Mouse (Mus musculus) CH12.LX (cell line): ENCODE data around the gene Pknox2. TPM values are rescaled to one million over a fixed set of nuclear protein-coding genes. Genes with fewer than 3 reads are reported as not detected.

Experiments used
- DNase-seq: peaks from one replicate; pipeline ENCODE4 v3.0.0-alpha.2; 2013; ENCODE audit errors: extremely low read depth
- H3K27ac ChIP-seq: 2 replicates; pipeline ENCODE4 v1.5.1; 2012; ENCODE audit warnings: low read depth, mild to moderate bottlenecking, control low read depth, moderate library complexity; ENCODE audit not compliant: insufficient read depth
- H3K27me3 ChIP-seq: replicated peaks from 2 replicates; pipeline ENCODE3; 2012; ENCODE audit warnings: inconsistent platforms
- H3K36me3 ChIP-seq, 2 experiments: replicated peaks in 1 of 2; 2 replicates each; pipeline versions ENCODE3 to v1.6.1; 2012; ENCODE audit warnings: inconsistent platforms in 1 of 2, low read length in 1 of 2, mild to moderate bottlenecking in 1 of 2, mixed read lengths in 1 of 2, moderate library complexity in 1 of 2; ENCODE audit not compliant: control insufficient read depth in 1 of 2, insufficient read depth in 1 of 2
- H3K4me1 ChIP-seq, 2 experiments: 2 replicates each; pipeline ENCODE4 v1.6.1; 2012; ENCODE audit warnings: inconsistent platforms in 1 of 2, moderate library complexity in 1 of 2; ENCODE audit not compliant: insufficient read depth in 2 of 2, control insufficient read depth in 1 of 2
- H3K4me2 ChIP-seq: 2 replicates; pipeline ENCODE4 v1.6.1; 2012; ENCODE audit warnings: low read depth, mild to moderate bottlenecking, control low read depth; ENCODE audit not compliant: poor library complexity, insufficient read depth, severe bottlenecking
- H3K4me3 ChIP-seq, 3 experiments: fragments of 150-350 bp in 1 of 3; sonication (generic) in 1 of 3; replicated peaks in 1 of 3; 2 replicates each; pipeline versions ENCODE3 to v1.5.1; 2011 to 2012; ENCODE audit warnings: low read depth in 2 of 3, low read length in 2 of 3, mild to moderate bottlenecking in 2 of 3, moderate library complexity in 2 of 3, control low read depth in 1 of 3, improper control_type of control experiment in 1 of 3, inconsistent platforms in 1 of 3, mixed read lengths in 1 of 3; ENCODE audit not compliant: poor library complexity in 1 of 3
- H3K79me2 ChIP-seq: replicated peaks from 2 replicates; pipeline ENCODE4 v1.6.1; 2012; ENCODE audit warnings: mild to moderate bottlenecking, moderate library complexity; ENCODE audit not compliant: control insufficient read depth, poor library complexity, insufficient read depth, severe bottlenecking; ENCODE audit errors: extremely low read depth
- H3K9ac ChIP-seq: 2 replicates; pipeline ENCODE4 v1.6.1; 2012; ENCODE audit warnings: low read depth, mild to moderate bottlenecking, control low read depth, moderate library complexity; ENCODE audit not compliant: insufficient read depth
- H3K9me3 ChIP-seq: replicated peaks from 2 replicates; pipeline ENCODE3; 2012; ENCODE audit warnings: low read length, inconsistent platforms, mixed read lengths
- BHLHE40 ChIP-seq: IDR thresholded peaks from 2 replicates; pipeline ENCODE4 v1.6.1; 2011; ENCODE audit warnings: mild to moderate bottlenecking, low read depth, low read length, improper control_type of control experiment
- E2F4 ChIP-seq: IDR thresholded peaks from 2 replicates; pipeline ENCODE4 v1.6.1; 2011; ENCODE audit warnings: low read depth, low read length, improper control_type of control experiment; ENCODE audit not compliant: insufficient replicate concordance
- EP300 ChIP-seq: IDR thresholded peaks from 2 replicates; pipeline ENCODE4 v1.6.1; 2011; ENCODE audit warnings: low read length, improper control_type of control experiment
- ETS1 ChIP-seq: conservative IDR thresholded peaks from 2 replicates; pipeline ENCODE4 v1.6.1; 2012; ENCODE audit warnings: low read depth, mild to moderate bottlenecking, inconsistent platforms, low read length, improper control_type of control experiment, moderate library complexity
- HCFC1 ChIP-seq: IDR thresholded peaks from 2 replicates; pipeline ENCODE4 v1.6.1; 2012; ENCODE audit warnings: low read depth, mild to moderate bottlenecking, inconsistent platforms, low read length, improper control_type of control experiment
- KAT2A ChIP-seq: IDR thresholded peaks from 2 replicates; pipeline ENCODE4 v1.6.1; 2012; ENCODE audit warnings: low read length, improper control_type of control experiment, inconsistent platforms; ENCODE audit not compliant: insufficient replicate concordance
- MAZ ChIP-seq: IDR thresholded peaks from 2 replicates; pipeline ENCODE4 v1.6.1; 2012; ENCODE audit warnings: low read depth, mild to moderate bottlenecking, inconsistent platforms, low read length, improper control_type of control experiment, moderate library complexity
- MEF2A ChIP-seq: IDR thresholded peaks from 2 replicates; pipeline ENCODE4 v1.6.1; 2014; ENCODE audit warnings: low read depth, mild to moderate bottlenecking, inconsistent platforms, low read length, improper control_type of control experiment, borderline replicate concordance
- NELFE ChIP-seq: IDR thresholded peaks from 2 replicates; pipeline ENCODE4 v1.6.1; 2011; ENCODE audit warnings: low read depth, low read length, improper control_type of control experiment
- POLR2A ChIP-seq: IDR thresholded peaks from 2 replicates; pipeline ENCODE4 v1.6.1; 2011; ENCODE audit warnings: low read depth, mild to moderate bottlenecking, improper control_type of control experiment, low read length
- POLR2AphosphoS2 ChIP-seq: IDR thresholded peaks from 2 replicates; pipeline ENCODE4 v1.6.1; 2011; ENCODE audit warnings: low read depth, low read length, improper control_type of control experiment
- SMC3 ChIP-seq: IDR thresholded peaks from 2 replicates; pipeline ENCODE4 v1.6.1; 2011; ENCODE audit warnings: low read depth, low read length, improper control_type of control experiment
- TBP ChIP-seq: conservative IDR thresholded peaks from 2 replicates; pipeline ENCODE4 v1.6.1; 2011; ENCODE audit warnings: low read depth, low read length, improper control_type of control experiment
- USF2 ChIP-seq: conservative IDR thresholded peaks from 2 replicates; pipeline ENCODE4 v1.6.1; 2011; ENCODE audit warnings: low read depth, low read length, improper control_type of control experiment
- ZC3H11A ChIP-seq: IDR thresholded peaks from 2 replicates; pipeline ENCODE4 v1.6.1; 2012; ENCODE audit warnings: low read depth, mild to moderate bottlenecking, inconsistent platforms, low read length, improper control_type of control experiment
- ZKSCAN1 ChIP-seq: IDR thresholded peaks from 2 replicates; pipeline ENCODE4 v1.6.1; 2012; ENCODE audit warnings: low read depth, inconsistent platforms, low read length, improper control_type of control experiment, borderline replicate concordance
- ZMIZ1 ChIP-seq: IDR thresholded peaks from 2 replicates; pipeline ENCODE4 v1.6.1; 2012; ENCODE audit warnings: low read depth, mild to moderate bottlenecking, inconsistent platforms, low read length, improper control_type of control experiment
- ZNF384 ChIP-seq: IDR thresholded peaks from 2 replicates; pipeline ENCODE4 v1.6.1; 2012; ENCODE audit warnings: low read depth, low read length, improper control_type of control experiment, inconsistent platforms
- dilution Hi-C: fragments of 300-500 bp; cut with MboI; formaldehyde crosslinking; loops from 2 replicates; pipeline ENCODE4 v1.14.3; 2020; ENCODE audit warnings: low sequenced_read_pairs; ENCODE audit not compliant: extremely low pct_unique_long_range_greater_than_20kb, extremely low pct_ligation_motif_present
- in situ Hi-C: fragments of 300-500 bp; cut with MboI; formaldehyde crosslinking; loops from 3 replicates; pipeline ENCODE4 v1.14.3; 2019; ENCODE audit warnings: low sequenced_read_pairs, low pct_ligation_motif_present, low pct_unique_long_range_greater_than_20kb, mixed read lengths
- polyA plus RNA-seq: library from polyadenylated mRNA; unstranded; fragments of >175 nt; gene quantifications from 2 replicates; pipeline ENCODE4 v1.2.1, GENCODE M21; 2012; ENCODE audit warnings: low read depth; ENCODE audit not compliant: insufficient read length
- total RNA-seq, 2 experiments: library from RNA; depleted of rRNA; stranded (reverse); fragments of 300-350 nt in 1 of 2; fragments of >200 nt in 1 of 2; gene quantifications; 2 replicates each; pipeline ENCODE4 v1.2.3; 2012 to 2014

Pknox2 gene
- total and polyA plus RNA-seq, 3 experiments = 0.08 to 0.11 TPM; not detected in 1

DNA sequence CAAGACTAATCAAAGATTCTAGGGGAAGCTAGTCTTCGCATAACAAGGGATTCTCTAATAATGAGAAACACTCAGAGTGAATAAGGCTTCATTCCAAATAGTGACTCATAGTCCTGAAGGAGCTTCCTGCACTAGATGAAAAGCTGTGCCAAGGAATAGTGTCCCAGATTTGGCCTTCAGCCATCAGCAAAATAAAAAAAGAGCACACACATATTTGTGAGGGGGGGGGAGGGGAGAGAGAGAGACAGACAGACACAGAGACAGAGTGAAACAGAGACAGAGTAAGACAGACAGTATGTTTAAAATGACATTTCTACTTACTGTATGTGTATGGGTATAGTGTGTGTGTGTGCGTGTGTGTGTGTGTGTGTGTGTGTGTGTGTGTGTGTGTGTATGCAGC is 61.8 kb downstream of the Pknox2 start:
- no peaks in the 10 kb centered on the region for H3K36me3 ChIP-seq
- H3K27ac ChIP-seq = no peak overlapping the region
- in situ Hi-C loops (no loop called here), dilution Hi-C loops (no loop called here)
- no peak for DNase-seq
- no peak overlapping the region for H3K9ac ChIP-seq
- H3K9me3 ChIP-seq = no peaks in the 10 kb centered on the region
- no peaks in the 10 kb centered on the region for H3K4me1 ChIP-seq
- peaks cover 15% of the 10 kb centered on the region for H3K27me3 ChIP-seq
- TF ChIP-seq ZKSCAN1 (no peak), SMC3 (no peak), ETS1 (no peak), NELFE (no peak), E2F4 (no peak), POLR2AphosphoS2 (no peak), USF2 (no peak), ZNF384 (no peak), BHLHE40 (no peak), HCFC1 (no peak), TBP (no peak), MEF2A (no peak), POLR2A (no peak), KAT2A (no peak), ZC3H11A (no peak)
- no peak overlapping the region for H3K4me2 ChIP-seq
- no peaks in the 10 kb centered on the region for H3K79me2 ChIP-seq
- no peak overlapping the region for H3K4me3 ChIP-seq

DNA sequence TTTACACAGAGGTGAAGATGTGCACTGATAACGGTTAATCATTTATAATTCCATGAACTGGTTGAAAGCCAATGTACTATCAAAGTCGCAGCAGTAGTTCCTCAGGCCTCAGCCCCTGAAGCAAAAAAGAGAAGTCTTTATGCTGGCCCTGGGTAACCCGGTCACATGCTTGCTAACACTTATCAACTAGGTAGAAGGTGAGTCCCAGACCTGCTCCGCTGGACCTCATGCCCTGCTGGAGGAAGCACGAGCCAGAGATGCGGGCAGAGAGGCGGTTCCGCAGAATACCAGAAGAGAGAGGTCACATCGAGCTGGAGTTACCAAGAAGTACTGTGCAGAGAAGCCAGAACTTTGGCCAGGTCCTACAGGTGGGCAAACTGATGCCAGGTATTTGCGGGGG is 65.0 kb downstream of the Pknox2 start:
- H3K79me2 ChIP-seq = no peaks in the 10 kb centered on the region
- H3K27ac ChIP-seq = no peak overlapping the region
- dilution Hi-C loops = no loop called here
- no peaks in the 10 kb centered on the region for H3K9me3 ChIP-seq
- in situ Hi-C loops = no loop called here
- H3K9ac ChIP-seq = no peak overlapping the region
- H3K36me3 ChIP-seq = no peaks in the 10 kb centered on the region
- peaks cover 14% of the 10 kb centered on the region for H3K27me3 ChIP-seq
- no peak overlapping the region for H3K4me3 ChIP-seq
- H3K4me1 ChIP-seq = no peaks in the 10 kb centered on the region
- no peak for DNase-seq
- H3K4me2 ChIP-seq = no peak overlapping the region
- TF ChIP-seq ZMIZ1 = no peak
- no peak for TF ChIP-seq MAZ
- TF ChIP-seq EP300 = no peak
